Mouse (Mus musculus) C2C12 (cell line): ENCODE results near the gene Hacd2.

Experiments used
- CEBPB ChIP-seq: IDR thresholded peaks from one replicate; pipeline ENCODE4 v1.6.1; 2011; ENCODE audit warnings: low read depth, mild to moderate bottlenecking, control low read depth, moderate library complexity
- CTCF ChIP-seq: IDR thresholded peaks from one replicate; pipeline ENCODE4 v1.5.1; 2011; ENCODE audit not compliant: control insufficient read depth, insufficient read depth, insufficient read length
- FOSL1 ChIP-seq: IDR thresholded peaks from one replicate; pipeline ENCODE4 v1.8.0; 2011; ENCODE audit warnings: mild to moderate bottlenecking, low read length; ENCODE audit not compliant: poor library complexity, insufficient read depth, severe bottlenecking
- MAX ChIP-seq: IDR thresholded peaks from one replicate; pipeline ENCODE4 v1.6.1; 2011; ENCODE audit warnings: mild to moderate bottlenecking, control low read depth
- MYOD1 ChIP-seq: IDR thresholded peaks from one replicate; pipeline ENCODE4 v1.6.1; 2011; ENCODE audit warnings: low read depth; ENCODE audit not compliant: control insufficient read depth, insufficient read length
- MYOG ChIP-seq: IDR thresholded peaks from one replicate; pipeline ENCODE4 v1.6.1; 2011; ENCODE audit not compliant: control insufficient read depth, insufficient read length; ENCODE audit errors: extremely low read depth
- USF1 ChIP-seq: IDR thresholded peaks from one replicate; pipeline ENCODE4 v1.6.1; 2011; ENCODE audit warnings: low read depth, mild to moderate bottlenecking, control low read depth, moderate library complexity

DNA sequence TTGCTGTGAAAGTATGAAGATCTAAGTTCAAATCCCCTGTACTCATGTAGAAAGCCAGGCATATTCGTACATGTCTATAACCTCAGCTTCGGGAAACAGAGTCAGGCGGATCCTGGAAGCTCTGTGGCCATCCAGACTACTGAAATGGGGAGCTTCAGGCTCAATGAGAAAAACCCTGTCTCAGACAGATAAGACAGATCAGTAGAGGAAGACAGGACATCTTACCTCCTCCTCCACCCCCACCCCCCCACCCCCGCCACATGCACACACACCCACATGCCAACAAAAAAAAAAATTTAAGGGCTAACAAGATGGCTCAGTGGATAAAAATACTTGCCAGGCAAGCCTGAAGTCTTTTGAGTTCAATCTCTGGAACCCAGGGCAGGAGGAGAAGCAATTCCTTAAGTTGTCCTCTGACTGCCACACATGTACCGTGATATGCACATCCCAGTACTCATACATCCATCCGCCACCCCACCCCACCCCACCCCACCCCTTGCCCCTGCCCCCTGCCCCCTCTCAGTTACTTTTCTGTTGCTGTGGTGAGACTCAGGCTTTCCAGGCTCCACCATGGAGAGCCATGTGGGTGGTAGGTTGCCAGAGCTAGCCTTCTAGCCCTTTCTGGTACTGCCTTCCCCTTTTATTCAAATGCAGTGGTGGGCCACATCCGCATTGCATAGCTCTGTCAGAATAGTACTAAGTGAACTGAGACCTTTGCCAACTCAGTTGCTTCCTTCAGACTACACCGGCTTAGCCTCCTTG is 32.4 kb downstream of the Hacd2 start:
- TF ChIP-seq CTCF (no peak), MYOG (no peak), USF1 (no peak), MAX (no peak), MYOD1 (no peak), CEBPB (no peak), FOSL1 (no peak)
